Mouse (Mus musculus): Measurements from ENCODE around the gene Fkbp3.
A peak's percentile ranks its signal among the peaks of the same experiment; 100 is the strongest.
"Not testable (repeated sequence)": the region's sequence is repeated elsewhere in the genome, so short reads cannot be mapped to it uniquely, and the experiment has no call there.

The Fkbp3 gene

DNA sequence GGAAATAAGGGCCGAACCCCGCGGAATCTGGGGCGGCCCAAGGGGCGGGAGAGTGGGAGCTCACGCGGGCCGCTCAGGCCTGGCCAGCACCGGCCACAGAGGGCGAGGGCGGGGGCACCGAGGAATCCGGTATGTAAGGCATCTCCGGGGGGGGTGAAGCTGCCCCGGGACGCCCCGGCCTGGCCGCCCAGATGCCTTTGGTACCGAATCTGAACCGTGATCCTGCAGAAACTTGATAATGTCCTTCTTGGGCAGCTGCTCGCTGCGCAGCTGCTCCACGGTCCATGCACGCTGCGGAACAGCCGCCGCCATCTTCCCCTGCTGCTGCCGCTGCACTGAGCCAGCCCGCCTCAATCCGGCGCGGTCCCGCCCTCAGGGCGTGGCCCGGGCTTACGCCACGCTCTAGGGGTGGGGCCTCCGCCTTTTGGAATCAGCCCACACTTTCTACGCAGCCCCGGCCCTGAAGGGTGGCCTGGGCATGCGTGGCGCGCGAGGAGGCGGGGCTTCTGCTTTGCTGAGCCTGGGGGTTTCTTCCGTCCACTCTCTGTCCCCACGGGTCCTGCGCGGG is at the start of gene Fkbp3:
Gene Fkbp3, minus strand, starts transcription at position 397 of the 568 bp plus-strand sequence.
- peak; percentile 97 for DNase-seq (ENCODE audit: low spot score in 2 of 2)

DNA sequence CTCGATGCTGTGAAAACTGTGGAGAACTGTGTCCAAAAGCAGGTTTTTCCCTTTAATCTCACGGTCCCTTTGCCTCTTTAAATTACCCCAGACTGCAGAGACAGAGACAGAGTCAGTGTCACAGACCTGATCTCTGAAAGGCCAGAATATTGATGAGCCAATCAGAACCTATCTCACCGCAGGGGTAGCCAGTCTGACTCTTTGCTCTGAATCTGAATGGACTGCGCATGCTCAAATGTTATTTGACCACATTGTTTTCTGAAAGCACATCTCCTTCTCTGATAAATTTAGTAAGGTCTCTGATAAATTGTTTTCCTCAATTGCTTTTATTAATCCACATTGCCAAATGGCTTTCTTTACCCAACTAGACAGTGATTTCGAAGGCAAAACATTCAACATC is 45.6 kb upstream of the Fkbp3 start:
- DNase-seq (ENCODE audit: low spot score in 2 of 2), result no peak

DNA sequence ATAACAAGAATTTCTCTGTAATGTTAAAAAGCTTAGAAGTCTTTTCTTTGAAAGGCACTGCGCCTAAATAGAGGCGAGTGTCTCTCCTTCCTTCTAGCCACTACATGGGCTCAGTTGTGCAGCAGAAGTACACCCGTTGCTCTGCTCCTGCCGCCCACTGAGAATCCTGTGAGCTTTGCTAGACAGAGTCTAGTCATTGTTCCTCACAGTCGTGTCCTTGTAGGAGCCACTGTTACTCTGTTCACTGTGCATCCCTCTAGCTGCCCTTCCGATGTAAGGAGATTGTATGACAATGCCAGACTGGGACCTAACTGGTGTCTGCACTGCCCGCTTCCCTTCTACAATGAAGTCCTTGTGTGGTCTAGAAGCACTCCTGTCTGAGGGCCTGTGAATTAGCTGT is 45.2 kb upstream of the Fkbp3 start:
- no peak for DNase-seq (ENCODE audit: low spot score in 2 of 2)

DNA sequence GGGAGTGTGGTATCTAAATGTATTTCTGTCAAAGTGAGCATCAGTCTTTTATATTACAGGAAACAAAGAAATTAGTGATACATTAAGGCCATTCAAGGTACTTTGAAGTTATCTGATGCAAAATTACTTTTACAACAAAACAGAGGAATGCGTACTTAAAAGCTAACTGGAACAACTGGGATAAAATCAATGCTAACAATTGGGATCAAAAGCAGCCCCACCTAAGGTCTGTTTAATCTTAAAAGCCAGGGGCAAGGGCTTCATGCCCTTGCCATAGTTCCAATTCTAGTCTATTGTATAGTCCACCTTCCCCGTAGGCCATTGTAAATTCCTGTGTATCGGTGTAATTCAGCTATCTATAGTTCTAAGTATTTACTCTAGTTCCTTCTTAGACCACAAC is 41.2 kb upstream of the Fkbp3 start:
- not testable (repeated sequence) for DNase-seq (ENCODE audit: low spot score in 2 of 2)

DNA sequence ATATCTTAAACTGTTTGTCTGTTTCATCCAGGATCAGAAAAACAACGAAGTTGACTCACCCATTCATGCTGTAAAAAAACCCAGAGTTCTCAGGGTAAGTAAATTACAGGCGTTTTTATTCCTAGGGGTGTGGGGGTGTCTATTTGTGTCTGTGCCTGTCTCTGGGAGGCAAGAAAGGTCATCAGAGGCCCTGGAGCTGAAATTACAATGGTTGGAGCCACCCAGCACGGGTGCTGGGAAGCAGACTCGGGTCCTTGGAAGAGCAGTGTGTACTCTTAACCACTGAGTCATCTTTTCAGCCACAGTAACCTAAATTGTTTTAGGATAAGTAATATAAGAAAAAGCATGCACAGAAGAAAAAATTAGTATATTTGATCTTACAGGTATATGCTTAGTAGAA is 40.1 kb upstream of the Fkbp3 start:
- DNase-seq (ENCODE audit: low spot score in 2 of 2), result no peak

DNA sequence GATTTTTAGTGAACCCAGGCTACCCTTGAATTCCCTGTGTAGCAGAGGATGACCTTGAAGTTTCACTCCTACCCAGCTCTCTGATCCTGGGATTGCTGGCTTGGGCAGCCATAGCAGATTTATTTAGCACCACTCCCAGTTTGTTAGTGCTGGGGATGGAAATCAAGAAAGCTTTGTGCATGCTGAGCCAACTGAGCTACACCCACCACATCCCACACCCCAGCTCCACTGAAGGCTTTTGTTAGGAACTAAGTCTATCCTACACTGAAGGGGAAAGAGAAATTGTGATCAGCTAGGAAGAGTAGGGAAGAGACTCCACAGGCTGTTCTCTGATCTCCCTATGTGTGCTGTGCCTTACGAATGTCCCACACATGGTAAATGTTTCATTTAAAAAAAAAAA is 39.0 kb upstream of the Fkbp3 start:
- DNase-seq (ENCODE audit: low spot score in 2 of 2), result no peak

DNA sequence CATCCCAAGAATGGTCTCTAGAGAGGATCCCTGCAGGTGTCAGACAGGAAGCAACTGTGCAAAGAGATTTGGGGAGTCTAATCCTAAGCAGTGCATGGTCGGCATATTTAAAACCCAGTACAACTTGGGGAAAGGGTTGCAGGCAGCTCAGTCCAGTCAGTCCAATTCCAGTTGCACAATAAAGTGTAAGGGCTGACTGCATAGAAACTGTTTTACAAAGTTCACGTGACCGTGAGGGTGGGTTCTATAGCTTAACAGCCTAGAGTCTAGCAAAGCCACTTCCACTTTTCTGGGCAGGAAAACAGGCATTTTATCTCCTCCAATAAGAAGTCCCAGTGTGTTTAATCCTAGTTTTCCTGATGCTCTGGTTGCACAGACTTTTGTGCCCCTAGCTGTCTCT is 37.7 kb upstream of the Fkbp3 start:
- no peak for DNase-seq (ENCODE audit: low spot score in 2 of 2)

DNA sequence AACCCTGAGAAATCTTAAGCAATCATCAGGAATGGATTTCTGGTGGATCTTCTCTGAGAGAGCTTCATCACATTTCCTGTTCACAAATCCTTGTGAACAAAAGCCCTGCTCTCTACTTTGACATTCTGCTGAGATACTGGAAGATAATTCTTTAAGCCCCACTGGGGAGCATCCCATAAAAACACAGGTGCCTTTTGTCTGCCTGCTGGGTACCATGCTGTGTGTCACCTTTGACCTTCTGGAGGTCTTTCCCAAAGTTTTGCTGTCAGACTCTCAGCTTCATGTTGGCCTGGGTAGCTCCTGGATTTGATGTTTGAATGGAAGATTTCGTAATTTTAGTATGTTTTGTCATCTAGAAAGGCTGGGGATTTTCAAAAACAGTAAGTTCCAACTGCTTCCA is 34.9 kb upstream of the Fkbp3 start:
- no peak for DNase-seq (ENCODE audit: low spot score in 2 of 2)

DNA sequence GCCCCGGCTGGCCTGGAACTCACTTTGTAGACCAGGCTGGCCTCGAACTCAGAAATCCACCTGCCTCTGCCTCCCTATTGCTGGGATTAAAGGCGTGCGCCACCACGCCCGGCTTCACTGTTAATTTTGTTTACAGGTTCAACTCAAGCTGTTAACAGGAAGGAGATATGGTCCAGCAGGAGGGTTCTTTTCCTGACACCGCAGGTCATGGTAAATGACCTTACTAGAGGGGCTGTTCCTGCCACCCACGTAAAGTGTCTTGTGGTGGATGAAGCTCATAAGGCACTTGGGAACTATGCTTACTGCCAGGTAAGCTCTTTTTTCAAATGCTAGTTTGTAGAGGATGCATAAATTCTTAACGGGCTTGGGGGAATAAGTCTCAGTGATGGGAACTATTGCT is 3.1 kb upstream of the Fkbp3 start:
- peak; percentile 6 for DNase-seq (ENCODE audit: low spot score in 2 of 2)

DNA sequence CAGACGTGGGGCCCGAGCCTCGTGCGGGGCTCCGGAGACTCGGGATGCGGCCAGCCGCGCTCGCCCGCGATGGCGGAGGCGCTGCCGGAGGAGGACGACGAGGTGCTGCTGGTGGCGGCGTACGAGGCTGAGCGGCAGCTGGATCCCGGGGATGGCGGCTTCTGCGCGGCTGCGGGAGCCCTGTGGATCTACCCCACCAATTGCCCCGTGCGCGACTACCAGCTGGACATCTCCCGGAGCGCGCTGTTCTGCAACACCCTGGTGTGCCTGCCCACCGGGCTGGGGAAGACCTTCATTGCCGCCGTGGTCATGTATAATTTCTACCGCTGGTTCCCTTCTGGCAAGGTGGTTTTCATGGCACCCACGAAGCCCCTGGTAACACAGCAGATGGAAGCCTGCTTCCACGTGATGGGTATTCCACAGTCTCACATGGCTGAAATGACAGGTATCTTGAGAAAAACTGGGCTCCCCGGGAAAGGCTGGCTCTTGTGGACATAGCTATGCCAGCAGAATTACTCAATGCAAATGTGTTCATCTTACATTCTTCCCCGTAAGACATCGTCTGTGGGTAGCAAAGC is 2.0 kb upstream of the Fkbp3 start:
- no peak for DNase-seq (ENCODE audit: low spot score in 2 of 2)

DNA sequence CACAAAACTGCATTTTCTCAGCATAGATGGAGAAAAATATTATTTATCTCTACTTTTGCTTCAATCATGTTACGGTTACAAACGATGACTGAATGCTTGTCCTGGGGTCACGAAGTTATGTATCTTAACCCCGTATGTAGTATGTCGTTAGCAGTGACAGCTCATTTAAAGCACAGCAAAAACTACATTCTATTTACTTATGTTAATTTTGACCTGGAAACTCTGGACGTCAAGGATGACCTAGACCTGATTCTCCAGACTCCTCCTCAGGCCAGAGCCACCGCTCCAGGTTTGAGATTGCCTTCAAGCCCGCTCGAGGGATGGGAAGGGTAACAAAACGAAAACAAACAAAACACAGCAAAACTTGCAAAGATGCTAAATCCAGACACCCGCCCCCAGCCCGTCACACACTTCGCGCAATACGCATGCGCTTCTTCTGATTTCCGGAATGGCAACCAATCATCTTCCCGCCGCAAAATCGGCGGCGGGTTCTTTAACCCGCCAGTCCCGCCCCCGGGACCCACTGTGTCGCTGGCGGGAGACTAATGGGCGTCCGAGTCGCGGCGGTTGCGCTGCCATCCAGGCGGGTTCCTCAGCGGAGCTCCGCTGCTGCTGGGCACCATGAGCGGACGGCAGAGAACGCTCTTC is 1.4 kb upstream of the Fkbp3 start, which contains the start of gene Fancm:
Gene Fancm, plus strand, starts transcription at position 519 of the 648 bp plus-strand sequence.
- peak; percentile 88 to 92 for DNase-seq (ENCODE audit: low spot score in 2 of 2)

DNA sequence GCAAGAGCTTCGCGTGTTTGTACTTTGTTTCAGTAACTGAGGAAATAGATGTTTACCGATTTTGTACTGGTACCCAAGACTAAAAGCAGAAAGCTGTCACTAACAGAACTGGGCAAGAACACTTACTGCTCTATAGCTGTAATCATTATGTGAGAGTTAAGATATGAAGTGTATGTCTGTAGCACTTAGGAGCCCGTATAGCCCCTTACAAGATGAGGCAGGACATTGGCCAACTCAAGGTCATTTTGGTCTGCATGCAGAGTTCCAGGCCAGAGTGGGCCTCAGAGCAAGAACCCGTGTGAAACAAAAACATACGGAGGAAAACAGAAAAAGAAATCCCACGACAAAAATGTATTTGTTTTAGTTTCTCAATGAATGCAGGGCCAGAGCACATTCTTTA is 844 bp upstream of the Fkbp3 start:
- no peak for DNase-seq (ENCODE audit: low spot score in 2 of 2)

DNA sequence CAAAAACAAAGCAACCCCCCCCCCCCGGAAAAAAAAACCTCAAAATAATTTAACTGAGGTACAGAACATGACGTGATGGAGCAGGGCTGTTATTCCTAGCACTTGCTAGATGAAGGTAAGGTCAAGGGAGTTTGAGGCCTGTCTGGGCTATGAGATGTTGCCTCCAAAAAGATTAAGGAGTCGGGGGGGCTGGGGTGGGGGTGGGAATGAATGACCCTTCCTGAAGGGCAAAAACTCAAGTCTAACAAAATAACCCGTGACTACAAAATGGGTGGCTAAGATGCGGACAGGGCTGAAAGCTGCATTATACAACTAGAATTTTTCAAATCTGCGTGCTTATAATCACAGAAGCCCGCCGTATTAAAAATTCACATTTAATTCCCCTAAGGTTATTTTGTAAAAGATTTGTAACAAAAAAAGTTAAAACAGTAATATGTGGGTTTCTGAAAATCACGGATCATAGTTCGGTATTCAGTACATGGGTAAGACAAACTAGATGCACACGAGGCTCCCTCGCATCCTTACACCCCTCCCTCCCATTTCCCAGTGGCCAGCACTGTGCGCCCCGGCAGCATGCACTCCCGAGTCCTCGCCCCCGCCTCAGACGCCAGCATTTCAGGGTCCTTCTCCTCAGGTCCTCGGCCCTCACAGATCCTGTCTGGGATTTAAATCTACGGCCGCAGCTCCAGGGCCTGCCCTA is 746 bp downstream of the Fkbp3 start:
- DNase-seq (ENCODE audit: low spot score in 2 of 2), result no peak

DNA sequence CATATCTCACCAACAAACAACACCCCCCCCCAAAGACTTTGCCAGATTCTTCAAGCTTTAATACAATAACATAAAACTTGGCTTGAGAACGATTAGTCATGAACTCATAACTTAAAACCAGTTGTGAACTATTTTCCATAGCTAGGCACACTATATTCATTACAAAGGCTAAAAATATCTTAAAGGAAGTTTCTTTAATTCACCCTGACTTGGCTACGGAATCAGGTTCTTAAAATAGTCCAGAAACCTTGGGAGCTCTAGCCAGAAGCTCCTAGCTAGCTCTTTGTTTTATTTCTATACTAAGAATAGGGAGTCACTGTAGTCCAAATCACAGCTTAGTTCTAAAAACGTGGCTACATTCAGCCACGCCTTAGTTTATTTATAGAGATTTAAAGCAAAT is 5.4 kb downstream of the Fkbp3 start:
- DNase-seq (ENCODE audit: low spot score in 2 of 2), result no peak

DNA sequence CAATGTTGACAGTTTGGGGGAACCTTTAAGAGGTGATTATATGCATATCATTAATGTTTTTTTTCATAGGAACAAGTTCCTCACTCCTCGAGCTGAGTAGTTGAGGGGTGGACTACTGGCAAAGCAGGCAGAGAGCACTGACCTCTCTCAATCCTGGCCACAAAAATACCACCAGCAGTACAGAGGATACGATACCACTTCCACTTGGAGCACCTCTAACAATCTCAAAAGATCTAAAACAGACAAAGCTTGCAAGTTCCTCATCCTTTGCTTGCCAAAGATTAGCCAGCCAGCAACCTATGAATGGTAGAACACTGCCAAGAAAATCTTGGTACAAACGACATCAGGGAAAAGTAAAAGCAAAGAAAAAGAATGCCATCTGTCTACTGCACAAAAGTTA is 7.6 kb downstream of the Fkbp3 start:
- DNase-seq (ENCODE audit: low spot score in 2 of 2), result no peak

DNA sequence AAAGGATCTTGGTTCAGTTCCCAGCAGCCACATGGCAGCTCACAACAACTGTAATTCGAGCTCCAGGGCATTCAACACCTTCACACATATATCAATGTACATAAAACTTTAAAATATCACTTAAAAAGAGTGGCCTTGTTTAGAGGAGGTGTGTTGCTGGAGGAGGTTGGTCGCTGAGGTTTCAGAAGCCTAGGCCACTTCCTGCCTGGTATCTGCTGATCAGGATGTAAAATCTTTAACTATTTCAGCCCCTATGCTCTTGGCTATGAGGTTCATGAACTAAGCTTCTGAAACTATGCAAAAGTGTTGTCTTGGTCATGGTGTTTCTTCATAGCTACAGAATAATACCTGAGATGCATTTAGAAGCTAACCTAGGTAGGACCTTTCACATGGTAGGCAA is 8.6 kb downstream of the Fkbp3 start:
- peak; percentile 25 to 34 for DNase-seq (ENCODE audit: low spot score in 2 of 2)

DNA sequence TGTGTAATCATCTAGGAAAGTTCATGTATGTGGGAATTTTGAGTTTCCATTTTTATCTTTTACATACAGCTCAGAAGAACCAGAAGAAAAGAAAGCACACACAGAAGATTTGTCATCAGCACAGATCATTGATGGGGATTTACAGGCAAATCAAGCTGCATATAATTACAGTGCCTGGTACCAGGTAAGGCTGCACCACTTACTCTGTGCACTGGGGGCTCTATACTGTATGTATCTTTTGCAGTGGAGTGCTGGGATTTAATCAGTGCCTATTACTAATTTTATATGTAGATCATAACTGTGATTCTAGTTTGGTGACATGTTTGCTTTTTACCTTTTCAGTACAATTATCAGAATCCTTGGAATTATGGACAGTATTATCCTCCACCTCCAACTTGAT is 12.7 kb downstream of the Fkbp3 start:
- DNase-seq (ENCODE audit: low spot score in 2 of 2), result no peak

DNA sequence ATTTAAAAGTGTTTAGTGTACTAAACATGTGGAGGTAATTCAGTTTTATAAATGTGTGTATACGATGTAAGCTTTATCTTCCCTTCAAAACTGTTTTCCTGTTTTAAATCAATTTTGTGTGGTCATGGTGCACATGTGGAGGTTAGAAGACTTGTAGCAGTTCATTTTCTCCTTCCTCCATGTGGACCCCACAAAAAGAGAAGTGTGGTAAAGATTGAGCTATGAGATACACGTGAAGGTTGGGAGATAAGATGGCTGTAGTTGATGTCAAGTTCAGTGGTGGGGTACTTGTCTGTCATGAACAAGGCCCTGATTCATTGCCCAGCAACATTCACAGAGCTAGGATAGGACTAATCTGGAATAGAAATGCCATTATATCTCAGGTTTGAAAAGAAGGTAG is 15.6 kb downstream of the Fkbp3 start:
- DNase-seq (ENCODE audit: low spot score in 2 of 2), result no peak

DNA sequence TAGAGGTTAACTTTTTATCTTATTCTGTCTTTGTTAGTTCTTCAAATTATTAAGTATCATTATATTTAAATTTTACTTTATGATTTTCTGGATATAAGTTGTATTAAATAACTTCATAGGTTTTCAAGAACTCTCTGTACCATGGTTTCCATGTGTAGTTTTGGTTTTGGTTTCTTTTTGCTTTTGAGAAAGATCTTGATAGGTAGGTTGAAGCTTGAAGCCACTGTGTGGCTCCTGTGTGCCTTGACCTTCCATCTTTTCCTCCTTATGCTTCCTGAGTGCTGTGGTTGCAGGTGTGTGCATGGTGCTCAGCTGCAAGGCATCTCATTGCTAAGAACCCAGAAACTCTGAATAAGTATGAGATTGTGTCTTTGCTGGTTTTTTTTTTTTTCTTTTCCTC is 25.0 kb downstream of the Fkbp3 start:
- DNase-seq (ENCODE audit: low spot score in 2 of 2), result no peak

DNA sequence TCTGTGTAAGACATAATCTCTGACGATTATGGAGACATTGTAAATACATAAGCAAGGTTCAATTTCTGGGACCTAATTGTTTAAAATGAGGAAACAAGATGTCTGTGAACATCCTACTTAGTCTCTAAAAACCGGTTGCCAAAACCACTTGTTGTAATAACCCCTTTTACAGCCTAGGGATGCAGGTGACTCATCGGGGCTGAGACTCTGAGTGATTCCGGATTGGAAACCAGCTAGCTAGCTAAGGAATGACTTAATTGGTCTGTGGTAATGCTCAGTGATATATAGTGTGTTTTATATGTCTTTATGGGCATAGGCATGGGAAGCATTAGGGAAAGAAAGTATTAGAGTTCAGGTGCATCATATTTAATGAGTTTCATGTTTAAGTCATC is 36.3 kb downstream of the Fkbp3 start:
- no peak for DNase-seq (ENCODE audit: low spot score in 2 of 2)

DNA sequence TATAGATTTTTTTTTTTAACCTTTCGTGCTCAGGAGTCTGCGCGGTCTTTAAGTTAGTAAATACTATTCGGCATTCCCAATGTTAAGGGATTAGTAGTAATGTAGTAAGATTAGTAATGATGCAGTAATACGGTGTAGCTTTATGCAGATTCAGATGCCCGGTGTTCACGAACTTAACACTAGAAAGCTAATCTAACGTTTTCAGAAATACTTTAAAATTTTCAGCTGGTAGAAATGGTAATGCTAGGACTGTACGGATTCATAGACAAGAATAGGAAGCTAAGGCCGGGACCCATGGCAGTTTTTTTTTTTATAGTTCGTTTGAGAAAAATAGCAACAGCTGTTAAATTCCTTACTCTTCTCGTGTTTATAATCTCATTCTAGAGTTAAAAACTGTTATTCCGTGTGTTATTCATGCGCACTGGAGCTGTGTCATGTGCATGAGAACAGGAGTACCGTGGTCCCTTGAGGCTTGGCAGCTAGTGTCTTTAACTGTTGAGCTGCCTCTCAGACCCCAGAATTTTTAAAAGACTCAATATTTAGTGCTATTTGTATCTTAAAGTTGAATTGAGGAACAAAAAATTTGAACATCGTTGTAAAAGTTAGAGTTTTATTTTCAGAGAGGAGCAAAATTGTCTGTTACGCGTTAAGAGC is 36.8 kb downstream of the Fkbp3 start:
- DNase-seq (ENCODE audit: low spot score in 2 of 2), result no peak

DNA sequence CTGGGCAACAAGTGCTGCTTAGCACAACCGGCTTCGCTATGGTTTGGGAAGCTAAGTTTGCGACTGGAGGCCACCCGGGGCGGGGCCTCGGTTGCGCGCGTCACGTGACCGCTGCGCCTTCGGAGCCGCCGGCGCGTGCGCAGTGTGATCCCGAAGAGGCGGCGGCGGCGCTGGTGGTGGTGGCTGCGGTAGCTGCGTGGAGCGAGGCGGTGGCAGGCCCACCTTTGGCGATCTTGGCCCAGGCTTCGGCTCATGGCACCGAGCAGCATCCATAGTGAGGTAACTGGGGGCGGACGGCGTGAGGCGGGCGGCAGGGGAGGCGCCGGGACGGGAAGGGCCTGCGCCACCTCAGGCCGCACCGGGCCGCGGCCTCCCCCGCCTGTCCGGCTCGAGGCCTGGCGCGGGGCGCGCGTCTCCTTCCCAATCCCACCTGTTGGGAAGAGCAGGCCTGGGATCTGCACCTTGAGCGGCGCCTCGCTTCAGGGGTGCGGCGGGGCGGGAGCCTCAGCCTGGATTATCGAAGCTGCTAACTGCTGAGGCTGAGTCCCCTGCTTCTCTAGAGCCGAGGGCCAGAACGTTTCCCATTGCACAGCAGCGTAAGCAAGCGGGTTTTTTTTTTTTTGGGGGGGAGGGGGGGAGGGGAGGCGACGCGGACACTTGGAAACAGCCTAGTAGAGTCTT is 37.5 kb downstream of the Fkbp3 start, which contains the start of gene Prpf39:
Gene Prpf39, plus strand, starts transcription at position 144 of the 681 bp plus-strand sequence.
- DNase-seq (ENCODE audit: low spot score in 2 of 2), result peak; percentile 89 to 91

Data from spleen, postnatal 36 days (tissue).